Mouse (Mus musculus) forebrain, embryonic 15.5 days (tissue): Measurements from ENCODE around the gene Pjvk. TPM values are rescaled to one million over a fixed set of nuclear protein-coding genes. Genes with fewer than 3 reads are reported as not detected.

Experiments
- ATAC-seq: fragments of 200-750 bp; cut with Nextera tagmentation; replicated peaks from 2 replicates; pipeline ENCODE4 v1.8.0; 2017; ENCODE audit warnings: mild to moderate bottlenecking, moderate TSS enrichment, moderate library complexity
- H3K27ac ChIP-seq: fragments of 300-500 bp; sonication (generic); replicated peaks from 2 replicates; pipeline ENCODE4 v1.5.1; 2015; ENCODE audit warnings: mild to moderate bottlenecking, inconsistent platforms
- H3K27me3 ChIP-seq: fragments of 300-500 bp; sonication (generic); 2 replicates; pipeline ENCODE4 v1.6.1; 2015; ENCODE audit warnings: inconsistent platforms
- H3K36me3 ChIP-seq: fragments of 300-500 bp; sonication (generic); 2 replicates; pipeline ENCODE4 v1.6.1; 2015; ENCODE audit warnings: mild to moderate bottlenecking, inconsistent platforms
- H3K4me1 ChIP-seq: fragments of 300-500 bp; sonication (generic); 2 replicates; pipeline ENCODE4 v1.6.1; 2015; ENCODE audit warnings: inconsistent platforms
- H3K4me2 ChIP-seq: fragments of 300-500 bp; sonication (generic); replicated peaks from 2 replicates; pipeline ENCODE4 v1.6.1; 2015; ENCODE audit warnings: mild to moderate bottlenecking, inconsistent platforms
- H3K4me3 ChIP-seq: fragments of 300-500 bp; sonication (generic); 2 replicates; pipeline ENCODE4 v1.5.1; 2015; ENCODE audit warnings: mild to moderate bottlenecking, inconsistent platforms
- H3K9ac ChIP-seq: fragments of 300-500 bp; sonication (generic); replicated peaks from 2 replicates; pipeline ENCODE4 v1.6.1; 2015; ENCODE audit warnings: mild to moderate bottlenecking, inconsistent platforms
- H3K9me3 ChIP-seq: fragments of 300-500 bp; sonication (generic); 2 replicates; pipeline ENCODE4 v1.6.1; 2016; ENCODE audit warnings: inconsistent platforms
- WGBS: fragments of 180-500 bp; shearing (Covaris S2); methylation state at CpG from one replicate; pipeline ENCODE4 v1.1.7; 2015; ENCODE audit warnings: mixed read lengths; 5-methylcytosine and 5-hydroxymethylcytosine counted together
- polyA plus RNA-seq: library from polyadenylated mRNA; unstranded; fragments of >200 nt; fragmentation: Nextera tagmentation; extraction: Ambion mirVana; gene quantifications from 2 replicates; pipeline ENCODE4 v1.2.1, GENCODE M21; 2015

Pjvk gene
- polyA plus RNA-seq, 1 experiment from 2014 or later: 0.51 TPM

DNA sequence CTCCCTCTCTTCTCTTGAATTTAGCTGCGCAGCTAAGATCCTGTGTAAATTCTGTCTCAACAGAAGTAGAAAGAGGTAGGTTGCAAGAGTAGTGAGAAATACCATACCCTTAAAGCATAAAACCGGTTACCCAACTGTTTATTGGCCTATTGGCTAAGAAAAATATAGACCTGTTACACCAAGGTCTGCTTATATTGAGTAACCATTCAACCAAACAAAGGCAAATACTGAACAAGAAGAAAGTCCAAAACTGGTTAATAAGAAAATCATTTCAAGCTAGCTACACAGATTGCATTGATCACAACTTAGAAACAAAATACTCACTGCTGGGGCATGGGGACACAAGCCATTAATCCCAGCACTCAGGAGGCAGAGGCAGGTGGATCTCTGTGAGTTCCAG lies 8.6 kb upstream of the Pjvk start:
- Histone ChIP-seq H3K27me3 (no peaks in the 10 kb centered on the region), H3K4me2 (no peak overlapping the region), H3K4me3 (no peak overlapping the region), H3K4me1 (no peaks in the 10 kb centered on the region), H3K36me3 (peaks cover 70% of the 10 kb centered on the region), H3K27ac (no peak overlapping the region), H3K9ac (no peak overlapping the region), H3K9me3 (no peaks in the 10 kb centered on the region)
- WGBS: 97% methylated on average over 2 of the region's 2 CpGs
- ATAC-seq: no peak

- H3K9ac ChIP-seq: no peak overlapping the region
- ATAC-seq: no peak
These were observed 4.5 kb upstream of the Pjvk start for GRCm38 (mm10) chr2:76643801-76644200.

DNA sequence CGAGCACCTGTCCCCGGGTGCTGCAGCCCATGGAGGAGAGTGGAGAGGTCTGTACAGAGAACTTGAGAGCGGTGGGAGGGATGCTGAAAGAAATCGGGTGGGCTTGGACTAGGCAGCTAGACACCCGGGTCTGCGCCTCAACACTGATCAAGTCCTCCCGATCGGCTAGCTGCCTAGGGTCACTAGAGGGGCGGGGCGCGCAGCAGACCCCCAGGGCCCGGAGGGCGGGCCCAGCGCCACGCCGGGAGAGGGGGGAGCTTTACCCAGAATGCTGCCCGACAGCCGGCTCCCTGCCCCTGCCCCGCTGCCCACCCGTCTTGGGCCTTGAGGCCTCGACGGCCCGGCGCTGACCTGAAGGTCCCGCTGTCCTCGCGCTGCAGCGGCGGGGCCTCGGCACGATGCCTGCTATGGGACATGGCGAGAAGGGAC lies 821 bp upstream of the Pjvk start:
- peaks cover 17% of the 10 kb centered on the region for H3K4me1 ChIP-seq
- WGBS: under 1% methylated on average over 31 of the region's 32 CpGs
- peak overlapping the region; percentile 86 for H3K4me3 ChIP-seq
- H3K27me3 ChIP-seq: no peaks in the 10 kb centered on the region
- H3K27ac ChIP-seq: peak overlapping the region; percentile 92
- ATAC-seq: peak; percentile 69
- H3K4me2 ChIP-seq: peak overlapping the region; percentile 67
- H3K9me3 ChIP-seq: no peaks in the 10 kb centered on the region
- H3K36me3 ChIP-seq: peaks cover 2% of the 10 kb centered on the region
- H3K9ac ChIP-seq: peak overlapping the region; percentile 82

More at GRCm38 (mm10) chr2:76643801-76644200, 4.5 kb upstream of the Pjvk start:
- Histone ChIP-seq H3K36me3 (peaks cover 35% of the 10 kb centered on the region), H3K9me3 (no peaks in the 10 kb centered on the region), H3K27me3 (no peaks in the 10 kb centered on the region), H3K4me3 (no peak overlapping the region), H3K4me2 (no peak overlapping the region), H3K4me1 (peaks cover 15% of the 10 kb centered on the region), H3K27ac (no peak overlapping the region)

GRCm38 (mm10) chr2:76648666-76649141 lies 428 bp downstream of the Pjvk start:
- WGBS: 31% methylated on average over 13 of the region's 13 CpGs
- Histone ChIP-seq H3K9me3 (no peaks in the 10 kb centered on the region), H3K4me1 (peaks cover 17% of the 10 kb centered on the region), H3K9ac (peak overlapping the region; percentile 50), H3K36me3 (no peaks in the 10 kb centered on the region), H3K27me3 (no peaks in the 10 kb centered on the region), H3K4me2 (peak overlapping the region; percentile 67), H3K27ac (peak overlapping the region; percentile 92), H3K4me3 (peak overlapping the region; percentile 86)
- peak; percentile 41 for ATAC-seq

GRCm38 (mm10) chr2:76653070-76653469 lies 4.8 kb downstream of the Pjvk start:
- ATAC-seq: no peak
- no peak overlapping the region for H3K9ac ChIP-seq
- H3K4me2 ChIP-seq: no peak overlapping the region
- no peaks in the 10 kb centered on the region for H3K27me3 ChIP-seq
- 94% methylated on average over 4 of the region's 4 CpGs for WGBS
- no peaks in the 10 kb centered on the region for H3K9me3 ChIP-seq
- H3K4me3 ChIP-seq: no peak overlapping the region
- peaks cover 6% of the 10 kb centered on the region; the same call in 1 of the 2 replicates for H3K4me1 ChIP-seq
- no peaks in the 10 kb centered on the region for H3K36me3 ChIP-seq
- no peak overlapping the region for H3K27ac ChIP-seq

- Histone ChIP-seq H3K27ac (no peak overlapping the region), H3K4me3 (no peak overlapping the region), H3K27me3 (no peaks in the 10 kb centered on the region), H3K9ac (no peak overlapping the region), H3K4me1 (no peaks in the 10 kb centered on the region), H3K4me2 (no peak overlapping the region), H3K9me3 (no peaks in the 10 kb centered on the region), H3K36me3 (no peaks in the 10 kb centered on the region)
- no peak for ATAC-seq
- 66% methylated on average over 5 of the region's 5 CpGs for WGBS
These were observed 6.4 kb downstream of the Pjvk start for GRCm38 (mm10) chr2:76654646-76655045.

GRCm38 (mm10) chr2:76655444-76655843 lies 7.2 kb downstream of the Pjvk start:
- Histone ChIP-seq H3K27ac (no peak overlapping the region), H3K4me3 (no peak overlapping the region), H3K4me1 (no peaks in the 10 kb centered on the region), H3K4me2 (no peak overlapping the region), H3K27me3 (no peaks in the 10 kb centered on the region), H3K9ac (no peak overlapping the region), H3K36me3 (no peaks in the 10 kb centered on the region), H3K9me3 (no peaks in the 10 kb centered on the region)
- ATAC-seq: no peak
- 76% methylated on average over 3 of the region's 3 CpGs for WGBS

DNA sequence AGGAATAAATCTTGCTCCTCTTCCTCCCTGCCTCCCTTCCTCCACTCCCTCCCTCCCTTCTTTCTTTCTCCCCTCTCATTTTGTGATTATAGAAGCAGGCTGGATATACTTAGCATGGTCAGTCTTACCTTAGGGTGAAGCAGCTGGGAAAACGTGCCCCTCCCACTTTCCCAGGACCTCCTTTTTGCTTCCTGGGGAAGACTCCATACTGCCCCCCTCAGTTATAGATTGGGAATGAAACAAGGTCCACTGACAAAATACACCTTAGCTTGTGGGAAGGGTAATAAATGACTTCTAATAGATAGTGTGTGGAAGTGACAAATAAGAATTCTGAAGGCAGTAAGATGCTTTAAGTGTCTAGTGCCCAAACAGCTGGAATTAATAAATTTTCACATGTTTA lies 7.7 kb downstream of the Pjvk start:
- no peak overlapping the region for H3K4me2 ChIP-seq
- H3K9me3 ChIP-seq: no peaks in the 10 kb centered on the region
- H3K27ac ChIP-seq: no peak overlapping the region
- 30% methylated on average over 1 of the region's 1 CpGs for whole genome bisulfite sequencing
- H3K36me3 ChIP-seq: no peaks in the 10 kb centered on the region
- no peak for ATAC-seq
- H3K9ac ChIP-seq: no peak overlapping the region
- H3K27me3 ChIP-seq: no peaks in the 10 kb centered on the region
- H3K4me1 ChIP-seq: no peaks in the 10 kb centered on the region
- no peak overlapping the region for H3K4me3 ChIP-seq

DNA sequence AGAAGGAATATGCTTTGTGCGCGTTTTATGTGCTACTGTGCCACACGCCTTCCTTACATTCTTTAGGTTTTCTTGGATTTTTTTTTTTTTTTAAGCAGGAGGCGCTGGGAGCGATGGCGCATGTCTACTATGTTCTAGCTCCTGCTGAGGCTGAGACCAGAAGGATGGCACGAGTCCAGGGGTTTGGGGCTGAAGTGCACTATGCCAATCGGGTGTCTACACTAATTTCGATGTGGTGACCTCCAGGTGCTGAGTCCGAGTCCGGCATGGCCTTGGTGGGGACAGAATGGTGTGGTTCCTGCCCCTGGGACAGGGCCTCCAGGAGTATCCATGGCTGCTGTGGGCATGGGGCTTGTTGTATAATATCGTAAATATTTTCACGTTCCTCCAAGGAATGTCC lies 10.3 kb downstream of the Pjvk start:
- Histone ChIP-seq H3K4me2 (no peak overlapping the region), H3K4me3 (no peak overlapping the region), H3K27me3 (no peaks in the 10 kb centered on the region), H3K27ac (no peak overlapping the region), H3K36me3 (0 out of 2 replicates have a peak, but pooled peaks cover 2% of the 10 kb centered on the region), H3K9ac (no peak overlapping the region), H3K9me3 (no peaks in the 10 kb centered on the region), H3K4me1 (no peaks in the 10 kb centered on the region)
- ATAC-seq: no peak
- 82% methylated on average over 13 of the region's 13 CpGs for WGBS

DNA sequence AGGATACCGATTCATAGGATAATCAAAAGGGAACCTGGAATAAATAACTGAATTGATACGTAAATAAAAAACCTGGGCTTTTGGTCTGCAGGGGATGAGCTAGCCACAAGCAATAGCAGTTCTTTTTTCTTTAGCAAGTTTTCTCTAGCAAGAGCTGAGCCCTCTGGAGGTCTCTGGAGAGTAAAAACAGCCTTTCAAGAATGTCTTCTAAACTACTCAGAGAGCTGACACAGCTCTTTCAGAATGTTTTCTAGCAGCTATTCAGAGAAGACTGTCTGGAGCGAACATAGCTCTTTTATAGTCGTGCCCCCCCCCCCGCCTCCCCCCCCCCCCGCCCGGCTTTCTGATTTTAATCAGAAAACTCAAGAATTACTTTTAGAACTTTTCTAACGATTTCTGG lies 11.1 kb downstream of the Pjvk start:
- Histone ChIP-seq H3K9ac (no peak overlapping the region), H3K9me3 (no peaks in the 10 kb centered on the region), H3K27me3 (no peaks in the 10 kb centered on the region), H3K4me3 (no peak overlapping the region), H3K36me3 (peaks cover 11% of the 10 kb centered on the region), H3K4me1 (no peaks in the 10 kb centered on the region), H3K4me2 (no peak overlapping the region), H3K27ac (no peak overlapping the region)
- WGBS: 24% methylated on average over 7 of the region's 8 CpGs
- ATAC-seq: no peak

DNA sequence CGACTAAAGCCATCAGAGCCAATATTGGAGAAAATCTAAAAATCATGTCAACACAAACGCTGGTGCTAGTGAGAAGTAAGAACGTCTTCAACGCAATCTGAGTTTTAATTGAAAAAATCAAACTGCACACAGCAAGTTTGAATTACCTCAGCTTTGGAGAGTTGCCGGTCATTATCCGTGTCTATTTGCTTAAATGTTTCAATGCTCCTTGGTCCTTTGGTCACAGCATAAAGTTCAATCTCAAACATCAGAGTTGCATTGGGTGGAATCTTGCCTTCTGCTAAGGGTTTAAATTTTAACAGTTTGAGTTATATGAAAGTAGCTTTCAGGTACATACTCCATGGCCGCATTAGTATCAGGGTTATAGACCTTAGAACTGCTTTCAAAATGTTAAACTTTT lies 17.3 kb downstream of the Pjvk start:
- Histone ChIP-seq H3K4me2 (no peak overlapping the region), H3K9me3 (no peaks in the 10 kb centered on the region), H3K4me1 (0 out of 2 replicates have a peak, but pooled peaks cover 3% of the 10 kb centered on the region), H3K9ac (no peak overlapping the region), H3K4me3 (no peak overlapping the region), H3K27me3 (no peaks in the 10 kb centered on the region), H3K36me3 (peaks cover 21% of the 10 kb centered on the region), H3K27ac (no peak overlapping the region)
- 96% methylated on average over 7 of the region's 7 CpGs for WGBS
- no peak for ATAC-seq

- no peak overlapping the region for H3K4me2 ChIP-seq
- peaks cover 19% of the 10 kb centered on the region for H3K36me3 ChIP-seq
- no peak for ATAC-seq
- no peaks in the 10 kb centered on the region for H3K27me3 ChIP-seq
- no peak overlapping the region for H3K27ac ChIP-seq
- no peaks in the 10 kb centered on the region for H3K9me3 ChIP-seq
- peaks cover 11% of the 10 kb centered on the region for H3K4me1 ChIP-seq
- H3K4me3 ChIP-seq: no peak overlapping the region
- no peak overlapping the region for H3K9ac ChIP-seq
- WGBS: 72% methylated on average over 5 of the region's 5 CpGs
These were observed 18.9 kb downstream of the Pjvk start for GRCm38 (mm10) chr2:76667200-76667599.

GRCm38 (mm10) chr2:76671641-76672040 lies 23.4 kb downstream of the Pjvk start:
- Histone ChIP-seq H3K36me3 (0 out of 2 replicates have a peak, but pooled peaks cover 2% of the 10 kb centered on the region), H3K9ac (peak overlapping the region; percentile 63; the same call in 1 of the 2 replicates), H3K27ac (no peak overlapping the region), H3K4me3 (peak overlapping the region; percentile 50), H3K4me1 (peaks cover 31% of the 10 kb centered on the region), H3K9me3 (no peaks in the 10 kb centered on the region), H3K27me3 (no peaks in the 10 kb centered on the region), H3K4me2 (peak overlapping the region; percentile 70)
- ATAC-seq: no peak
- 88% methylated on average over 6 of the region's 6 CpGs for WGBS
